Mouse (Mus musculus) liver, postnatal 0 days (tissue): ENCODE measurements around the gene Trim62. TPM values are rescaled to one million over a fixed set of nuclear protein-coding genes. Genes with fewer than 3 reads are reported as not detected.

ENCODE experiments used
- ATAC-seq: fragments of 200-750 bp; cut with Nextera tagmentation; 2 replicates; pipeline ENCODE4 v1.8.0; 2017; ENCODE audit warnings: mild to moderate bottlenecking, moderate library complexity
- DNase-seq: peaks from one replicate; pipeline ENCODE4 v3.0.0-alpha.2; 2016
- H3K27ac ChIP-seq: fragments of 300-500 bp; sonication (generic); 2 replicates; pipeline ENCODE4 v1.5.1; 2014; ENCODE audit warnings: antibody characterized with exemption, moderate library complexity, mild to moderate bottlenecking, low read depth
- H3K27me3 ChIP-seq: fragments of 300-500 bp; sonication (generic); 2 replicates; pipeline ENCODE4 v1.6.1; 2014; ENCODE audit warnings: low read length, control low read depth, mixed read lengths; ENCODE audit not compliant: insufficient read depth
- H3K36me3 ChIP-seq: fragments of 300-500 bp; sonication (generic); replicated peaks from 2 replicates; pipeline ENCODE4 v1.6.1; 2014; ENCODE audit warnings: mild to moderate bottlenecking, control low read depth, low read length, moderate library complexity, mixed read lengths; ENCODE audit not compliant: insufficient read depth
- H3K4me1 ChIP-seq: fragments of 300-500 bp; sonication (generic); 2 replicates; pipeline ENCODE4 v1.6.1; 2014; ENCODE audit warnings: antibody characterized with exemption, mild to moderate bottlenecking, control low read depth; ENCODE audit not compliant: insufficient read depth
- H3K4me2 ChIP-seq: fragments of 300-500 bp; sonication (generic); 2 replicates; pipeline ENCODE4 v1.6.1; 2014; ENCODE audit warnings: low read depth, mild to moderate bottlenecking, low read length, moderate library complexity, mixed read lengths
- H3K4me3 ChIP-seq: fragments of 300-500 bp; sonication (generic); 2 replicates; pipeline ENCODE4 v1.5.1; 2014; ENCODE audit warnings: low read depth, low read length
- H3K9ac ChIP-seq: fragments of 300-500 bp; sonication (generic); replicated peaks from 2 replicates; pipeline ENCODE4 v1.6.1; 2014; ENCODE audit warnings: mild to moderate bottlenecking, moderate library complexity
- H3K9me3 ChIP-seq: fragments of 300-500 bp; sonication (generic); 2 replicates; pipeline ENCODE4 v1.6.1; 2016; ENCODE audit warnings: mild to moderate bottlenecking, control low read depth, low read length, mixed read lengths
- CTCF ChIP-seq: sonication (generic); IDR thresholded peaks from 2 replicates; pipeline ENCODE4 v1.5.1; 2016; ENCODE audit warnings: antibody characterized with exemption, low read depth
- EP300 ChIP-seq: IDR thresholded peaks from 2 replicates; pipeline ENCODE4 v1.6.1; 2016; ENCODE audit warnings: antibody characterized with exemption, low read depth, mild to moderate bottlenecking
- WGBS: fragments of 180-500 bp; shearing (Covaris S2); extraction: QIAGEN DNeasy Blood & Tissue Kit; methylation state at CpG from one replicate; pipeline ENCODE4 v1.1.7; 2014; ENCODE audit not compliant: insufficient replicate concordance; 5-methylcytosine and 5-hydroxymethylcytosine counted together
- polyA plus RNA-seq: library from polyadenylated mRNA; unstranded; fragments of >200 nt; fragmentation: Nextera tagmentation; extraction: Ambion mirVana; gene quantifications from 2 replicates; pipeline ENCODE4 v1.2.1, GENCODE M21; 2015

Trim62 gene
- 0.26 and 0.32 TPM in 2 replicates for polyA plus RNA-seq

DNA sequence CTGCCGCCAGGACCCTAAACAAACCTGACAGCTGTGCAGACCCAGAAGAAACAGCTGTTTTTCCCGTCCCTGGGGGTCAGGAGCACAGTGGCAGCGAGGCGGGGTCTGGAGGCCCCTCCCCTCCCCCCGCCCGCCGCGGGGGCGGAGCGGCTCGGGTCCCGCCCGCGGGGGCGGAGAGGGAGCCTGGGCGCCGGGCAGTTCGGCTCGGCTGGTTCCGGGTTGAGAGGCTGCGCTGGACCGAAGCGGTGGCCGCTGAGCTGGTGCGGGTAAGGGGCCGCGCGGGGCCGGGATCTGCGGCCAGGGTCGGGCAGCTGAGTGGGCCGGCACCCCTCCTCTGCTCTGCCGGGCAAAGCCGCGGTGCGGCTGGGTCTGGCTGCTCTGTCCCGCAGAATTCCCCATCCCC is at the start of gene Trim62:
TSS of gene Trim62 (plus strand) at position 202 of the 403 bp plus-strand sequence.
- no peaks in the 10 kb centered on the region for H3K36me3 ChIP-seq
- no peak within 1 kb of the TSS for H3K27ac ChIP-seq
- peak within 1 kb of the TSS; percentile 60 for H3K4me3 ChIP-seq
- peak within 1 kb of the TSS; percentile 59 for H3K9ac ChIP-seq
- no peaks in the 10 kb centered on the region for H3K9me3 ChIP-seq
- TF ChIP-seq CTCF (no peak), EP300 (no peak)
- WGBS, result 3% methylated on average over 36 of the region's 37 CpGs
- H3K27me3 ChIP-seq, result peaks cover 38% of the 10 kb centered on the region
- ATAC-seq (peak; percentile 74), DNase-seq (peak; percentile 78)
- H3K4me1 ChIP-seq, result peaks cover 16% of the 10 kb centered on the region
- H3K4me2 ChIP-seq, result peak within 1 kb of the TSS; percentile 96

DNA sequence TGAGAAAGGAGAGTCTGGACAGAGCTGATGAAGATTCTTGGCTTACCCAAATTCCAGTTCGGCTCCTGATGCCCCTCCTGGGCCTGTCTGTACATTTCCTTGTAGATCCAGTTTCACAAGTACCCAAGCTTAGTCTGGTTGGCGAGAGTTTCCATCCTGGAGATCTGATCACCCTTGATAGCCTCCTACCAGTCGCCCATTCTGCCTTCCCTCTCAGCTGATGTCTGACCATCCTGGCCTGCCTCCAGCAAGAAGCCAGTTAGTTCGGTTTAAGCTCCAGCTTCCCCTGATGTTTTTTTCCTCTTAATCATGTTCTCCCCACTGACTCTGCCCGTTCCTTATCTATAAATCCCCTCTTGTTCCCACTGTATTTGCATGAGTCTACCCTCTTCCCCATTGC is 45.2 kb upstream of the Trim62 start:
- Histone ChIP-seq H3K27ac (no peak overlapping the region), H3K4me2 (no peak overlapping the region), H3K27me3 (no peaks in the 10 kb centered on the region), H3K9ac (no peak overlapping the region), H3K9me3 (no peaks in the 10 kb centered on the region), H3K4me1 (0 out of 2 replicates have a peak, but pooled peaks cover 5% of the 10 kb centered on the region), H3K36me3 (no peaks in the 10 kb centered on the region), H3K4me3 (no peak overlapping the region)
- TF ChIP-seq EP300, result no peak
- TF ChIP-seq CTCF, result no peak
- no peak for ATAC-seq
- WGBS, result 43% methylated on average over 5 of the region's 5 CpGs
- no peak for DNase-seq

DNA sequence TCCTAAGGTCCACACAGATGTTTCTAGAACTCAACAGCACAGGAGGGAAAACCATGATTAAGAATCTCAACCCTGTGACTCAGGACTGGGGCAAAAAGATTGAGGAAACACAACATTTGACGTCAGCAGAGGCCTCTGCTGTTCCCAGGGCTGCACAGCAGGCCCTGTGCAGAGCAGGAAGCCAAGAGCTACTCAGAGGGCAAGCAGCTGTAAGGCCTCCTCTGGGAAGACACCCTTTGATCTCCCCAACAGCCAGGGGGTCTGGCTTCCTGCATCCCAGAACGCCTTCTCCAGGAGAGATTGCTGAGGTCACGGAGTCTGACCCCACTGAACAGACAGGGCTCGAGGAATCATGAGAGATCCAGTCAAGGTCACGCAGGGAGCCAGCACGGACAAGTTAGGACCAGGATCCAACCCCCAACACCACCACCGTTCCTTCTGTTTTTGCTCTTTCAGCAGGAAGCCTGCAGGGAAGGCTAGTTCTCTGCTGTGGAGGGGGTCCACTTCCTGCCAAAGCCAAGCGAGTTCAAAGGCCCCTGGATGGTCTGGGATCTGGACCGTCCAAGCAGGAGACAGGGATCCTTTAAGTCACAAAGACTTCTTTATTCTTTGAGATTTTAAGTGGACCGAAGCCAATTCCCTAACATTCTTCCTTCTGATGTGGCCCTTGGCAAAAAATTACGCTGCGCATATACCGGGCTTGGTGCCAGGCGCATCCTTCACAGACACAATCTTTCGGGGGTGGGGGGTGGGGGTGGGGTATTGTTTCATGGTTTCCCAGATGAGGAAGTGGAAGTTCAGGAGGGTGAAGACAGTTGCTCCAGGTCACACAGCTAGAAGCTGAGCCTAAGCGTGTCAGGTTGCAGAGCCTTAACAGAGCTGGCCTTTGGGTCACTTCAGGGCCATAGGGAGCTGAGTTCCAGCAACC is 43.3 kb upstream of the Trim62 start:
- ATAC-seq (peak; percentile 78), DNase-seq (peak; percentile 44)
- peak overlapping the region; percentile 66 for H3K27ac ChIP-seq
- 50% methylated on average over 16 of the region's 16 CpGs for WGBS
- H3K4me3 ChIP-seq, result no peak overlapping the region
- TF ChIP-seq EP300 (no peak), CTCF (no peak)
- H3K9ac ChIP-seq, result no peak overlapping the region
- H3K27me3 ChIP-seq, result 0 out of 2 replicates have a peak, but pooled peaks cover 3% of the 10 kb centered on the region
- 0 out of 2 replicates have a peak, but pooled peaks cover 5% of the 10 kb centered on the region for H3K4me1 ChIP-seq
- H3K9me3 ChIP-seq, result no peaks in the 10 kb centered on the region
- no peaks in the 10 kb centered on the region for H3K36me3 ChIP-seq
- no peak overlapping the region for H3K4me2 ChIP-seq

DNA sequence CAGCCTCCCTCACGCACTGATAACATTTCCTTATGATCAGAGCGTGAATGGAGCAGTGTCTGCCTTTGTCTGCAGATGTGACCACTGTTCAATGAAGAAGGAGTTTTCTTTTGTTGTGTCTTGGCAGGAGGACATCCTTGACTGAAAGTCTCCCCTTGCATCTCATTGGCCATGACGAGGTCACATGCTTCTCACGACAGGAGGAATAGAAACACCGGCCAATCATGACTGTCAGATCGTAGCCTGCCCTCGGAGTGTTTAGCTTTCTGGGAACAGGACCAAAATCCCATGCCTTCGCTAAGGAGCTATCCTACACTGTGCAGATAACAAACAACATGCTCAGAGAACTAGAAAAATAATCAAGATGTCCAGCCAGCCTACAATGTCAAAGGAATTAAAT is 42.1 kb upstream of the Trim62 start:
- H3K4me2 ChIP-seq, result no peak overlapping the region
- no peak for TF ChIP-seq EP300
- no peak for TF ChIP-seq CTCF
- H3K4me3 ChIP-seq, result no peak overlapping the region
- 70% methylated on average over 8 of the region's 8 CpGs for WGBS
- H3K9ac ChIP-seq, result no peak overlapping the region
- 0 out of 2 replicates have a peak, but pooled peaks cover 5% of the 10 kb centered on the region for H3K4me1 ChIP-seq
- ATAC-seq, result no peak
- no peaks in the 10 kb centered on the region for H3K36me3 ChIP-seq
- no peak overlapping the region for H3K27ac ChIP-seq
- 0 out of 2 replicates have a peak, but pooled peaks cover 3% of the 10 kb centered on the region for H3K27me3 ChIP-seq
- DNase-seq, result no peak
- H3K9me3 ChIP-seq, result no peaks in the 10 kb centered on the region

DNA sequence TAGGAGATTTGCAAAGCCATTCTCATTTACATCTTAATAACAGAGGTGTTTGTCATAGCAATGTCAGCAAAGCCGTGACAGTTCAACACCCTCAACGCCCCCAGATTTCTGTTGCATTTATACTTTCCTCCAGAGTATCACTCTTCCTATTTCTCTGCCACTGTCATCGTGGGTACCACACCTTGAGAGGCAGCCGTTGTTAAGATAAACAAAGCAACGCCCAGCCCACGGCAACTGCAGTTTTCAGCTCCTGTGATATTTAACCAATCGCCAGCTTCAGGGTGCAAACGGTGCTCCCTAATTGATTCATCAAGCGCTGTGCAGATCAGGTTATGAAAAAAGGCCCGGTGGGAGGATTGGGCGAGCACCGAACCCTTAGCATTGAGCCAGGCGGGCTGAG is 38.8 kb upstream of the Trim62 start:
- WGBS, result 44% methylated on average over 13 of the region's 13 CpGs
- DNase-seq, result no peak
- Histone ChIP-seq H3K4me1 (no peaks in the 10 kb centered on the region), H3K9ac (no peak overlapping the region), H3K4me3 (no peak overlapping the region), H3K36me3 (no peaks in the 10 kb centered on the region), H3K27me3 (0 out of 2 replicates have a peak, but pooled peaks cover 3% of the 10 kb centered on the region), H3K4me2 (no peak overlapping the region), H3K9me3 (no peaks in the 10 kb centered on the region), H3K27ac (no peak overlapping the region)
- no peak for ATAC-seq
- no peak for TF ChIP-seq CTCF
- no peak for TF ChIP-seq EP300

DNA sequence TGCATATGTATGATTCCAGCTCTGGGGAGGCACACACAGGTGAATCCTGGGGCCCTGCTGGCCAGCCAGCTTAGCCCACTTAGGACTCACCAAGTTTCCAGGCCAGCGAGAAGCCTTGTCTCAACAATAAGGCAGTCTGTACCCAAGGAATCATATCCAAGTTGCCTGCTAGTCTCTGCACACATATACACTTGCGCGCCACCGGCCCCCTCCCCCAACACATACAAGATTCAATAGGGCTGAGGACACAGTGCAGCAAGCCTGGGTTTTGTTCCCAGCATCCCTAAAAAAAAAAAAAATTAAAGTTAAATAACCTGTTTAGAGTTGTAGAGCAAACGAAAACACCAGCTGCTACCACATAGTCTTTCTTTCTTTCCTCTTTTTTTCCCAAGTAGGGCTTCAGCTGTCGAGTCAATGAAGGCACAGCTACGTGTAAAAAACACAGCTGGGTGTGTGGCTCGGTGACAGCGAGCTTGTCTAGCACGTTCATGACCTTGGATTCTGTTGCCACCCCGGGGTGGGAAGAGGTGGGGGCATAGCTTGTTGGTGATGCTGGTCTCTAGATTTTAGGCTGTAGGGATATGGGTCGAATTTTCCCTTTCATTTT is 37.9 kb upstream of the Trim62 start:
- TF ChIP-seq EP300 (no peak), CTCF (no peak)
- Histone ChIP-seq H3K27ac (no peak overlapping the region), H3K4me3 (no peak overlapping the region), H3K27me3 (0 out of 2 replicates have a peak, but pooled peaks cover 3% of the 10 kb centered on the region), H3K9ac (no peak overlapping the region), H3K4me2 (no peak overlapping the region), H3K4me1 (no peaks in the 10 kb centered on the region), H3K9me3 (no peaks in the 10 kb centered on the region), H3K36me3 (no peaks in the 10 kb centered on the region)
- WGBS, result 70% methylated on average over 12 of the region's 12 CpGs
- no peak for DNase-seq
- ATAC-seq, result no peak
